Mouse (Mus musculus) forebrain, postnatal 0 days (tissue): ENCODE measurements at regions not wholly inside any gene's neighbourhood (a gene's known extent, or its start where the extent isn't known, plus 50 kb on each side); places are given as distances from the start of the nearest gene placed in this dataset.

Source experiments
- ATAC-seq: fragments of 200-750 bp; cut with Nextera tagmentation; 2 replicates; pipeline ENCODE4 v1.8.0; 2017; ENCODE audit warnings: mild to moderate bottlenecking, moderate library complexity
- DNase-seq: peaks from one replicate; pipeline ENCODE4 v3.0.0-alpha.2; 2015
- H3K27ac ChIP-seq: fragments of 300-500 bp; sonication (generic); 2 replicates; pipeline ENCODE4 v1.5.1; 2014; ENCODE audit warnings: low read depth, mild to moderate bottlenecking, antibody characterized with exemption, low read length, moderate library complexity, mixed read lengths
- H3K27me3 ChIP-seq: fragments of 300-500 bp; sonication (generic); 2 replicates; pipeline ENCODE4 v1.6.1; 2014; ENCODE audit warnings: mild to moderate bottlenecking, low read length, mixed read lengths; ENCODE audit not compliant: insufficient read depth
- H3K36me3 ChIP-seq: fragments of 300-500 bp; sonication (generic); 2 replicates; pipeline ENCODE4 v1.6.1; 2014; ENCODE audit warnings: mild to moderate bottlenecking, moderate library complexity; ENCODE audit not compliant: insufficient read depth
- H3K4me1 ChIP-seq: fragments of 300-500 bp; sonication (generic); 2 replicates; pipeline ENCODE4 v1.6.1; 2014; ENCODE audit warnings: antibody characterized with exemption; ENCODE audit not compliant: insufficient read depth
- H3K4me2 ChIP-seq: fragments of 300-500 bp; sonication (generic); 2 replicates; pipeline ENCODE4 v1.6.1; 2014; ENCODE audit warnings: low read depth, mild to moderate bottlenecking, moderate library complexity
- H3K4me3 ChIP-seq: fragments of 300-500 bp; sonication (generic); 2 replicates; pipeline ENCODE4 v1.5.1; 2014; ENCODE audit warnings: low read depth, low read length, mixed read lengths
- H3K9ac ChIP-seq: fragments of 300-500 bp; sonication (generic); 2 replicates; pipeline ENCODE4 v1.6.1; 2014; ENCODE audit warnings: mild to moderate bottlenecking
- H3K9me3 ChIP-seq: fragments of 300-500 bp; sonication (generic); 2 replicates; pipeline ENCODE4 v1.6.1; 2016; ENCODE audit warnings: low read length
- CTCF ChIP-seq: sonication (generic); IDR thresholded peaks from 2 replicates; pipeline ENCODE4 v1.5.1; 2016; ENCODE audit warnings: antibody characterized with exemption, control low read depth, low read depth
- WGBS: fragments of 180-500 bp; shearing (Covaris S2); extraction: QIAGEN DNeasy Blood & Tissue Kit; methylation state at CpG from one replicate; pipeline ENCODE4 v1.1.7; 2014; 5-methylcytosine and 5-hydroxymethylcytosine counted together

DNA sequence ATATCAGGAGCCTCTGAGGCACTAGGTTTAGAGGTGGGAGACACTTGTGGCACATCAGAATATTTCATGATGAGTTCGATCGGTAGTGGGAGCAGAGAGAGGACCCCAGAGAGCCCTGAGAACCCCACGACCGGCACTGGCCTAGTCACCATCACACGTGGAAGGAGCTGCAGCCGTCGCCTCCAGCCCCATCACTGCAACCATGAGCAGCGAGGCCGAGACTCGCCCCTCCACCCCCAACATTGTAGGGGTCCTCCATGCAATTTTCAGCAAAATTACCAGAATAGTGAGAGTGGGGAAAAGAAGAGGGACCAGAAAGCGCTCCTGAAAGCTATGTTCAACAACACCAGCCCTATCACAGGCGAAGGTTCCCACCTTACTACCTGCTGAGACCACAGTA is 297.0 kb downstream of the Edem1 start:
- Histone ChIP-seq H3K27ac (no peak overlapping the region), H3K36me3 (no peaks in the 10 kb centered on the region), H3K4me3 (no peak overlapping the region), H3K9me3 (no peaks in the 10 kb centered on the region), H3K4me1 (no peaks in the 10 kb centered on the region), H3K9ac (no peak overlapping the region), H3K4me2 (no peak overlapping the region), H3K27me3 (no peaks in the 10 kb centered on the region)
- DNase-seq: no peak
- ATAC-seq: no peak
- 94% methylated on average over 12 of the region's 12 CpGs for WGBS
- TF ChIP-seq CTCF: no peak

DNA sequence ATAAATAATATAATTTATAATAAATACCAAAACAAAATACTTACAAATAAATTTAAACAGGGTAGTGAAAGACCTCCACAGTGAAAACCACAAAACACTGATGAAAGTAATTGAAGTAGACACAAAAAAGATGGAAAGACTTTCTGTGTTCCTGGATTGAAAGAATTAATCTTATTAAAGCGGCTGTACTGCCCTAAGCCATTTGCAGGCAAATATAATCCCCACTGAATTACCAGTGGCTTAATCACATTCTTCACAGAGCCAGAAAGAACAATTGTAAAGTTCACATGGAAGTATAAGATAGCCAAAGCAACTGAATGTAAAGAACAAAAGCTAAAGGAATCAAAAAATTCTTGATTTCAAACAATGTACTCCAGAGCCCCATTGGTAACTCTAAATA is 298.8 kb downstream of the Edem1 start:
- Histone ChIP-seq H3K4me2 (no peak overlapping the region), H3K4me1 (no peaks in the 10 kb centered on the region), H3K4me3 (no peak overlapping the region), H3K27ac (no peak overlapping the region), H3K36me3 (no peaks in the 10 kb centered on the region), H3K27me3 (no peaks in the 10 kb centered on the region), H3K9ac (no peak overlapping the region), H3K9me3 (no peaks in the 10 kb centered on the region)
- ATAC-seq (no peak), DNase-seq (no peak)
- no peak for TF ChIP-seq CTCF
- WGBS: 76% methylated on average over 1 of the region's 1 CpGs

DNA sequence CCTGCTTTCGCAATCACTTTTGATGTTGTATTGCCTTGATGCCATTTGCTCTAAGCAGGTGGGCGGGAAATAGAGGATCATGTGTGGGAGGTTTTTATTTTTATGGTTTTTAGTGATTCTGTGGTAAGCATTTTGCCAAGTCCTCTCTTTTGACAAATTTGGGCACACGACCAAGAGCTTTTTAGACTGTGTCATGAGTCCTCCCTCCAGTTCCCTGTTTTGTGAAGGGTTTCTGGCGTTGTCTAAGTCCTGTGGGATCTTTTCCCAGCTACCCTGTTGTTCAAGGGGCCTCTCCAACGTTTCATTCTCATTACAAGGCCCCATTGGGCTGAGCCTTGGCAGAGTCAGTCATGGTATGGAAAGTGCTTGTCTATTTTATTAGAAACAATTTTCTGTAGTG is 317.7 kb downstream of the Edem1 start:
- Histone ChIP-seq H3K27ac (no peak overlapping the region), H3K9ac (no peak overlapping the region), H3K9me3 (no peaks in the 10 kb centered on the region), H3K4me1 (no peaks in the 10 kb centered on the region), H3K36me3 (no peaks in the 10 kb centered on the region), H3K27me3 (no peaks in the 10 kb centered on the region), H3K4me3 (no peak overlapping the region), H3K4me2 (no peak overlapping the region)
- ATAC-seq (peak; percentile 21; the same call in 1 of the 2 replicates), DNase-seq (peak; percentile 43)
- WGBS: 36% methylated on average over 5 of the region's 5 CpGs
- no peak for TF ChIP-seq CTCF

DNA sequence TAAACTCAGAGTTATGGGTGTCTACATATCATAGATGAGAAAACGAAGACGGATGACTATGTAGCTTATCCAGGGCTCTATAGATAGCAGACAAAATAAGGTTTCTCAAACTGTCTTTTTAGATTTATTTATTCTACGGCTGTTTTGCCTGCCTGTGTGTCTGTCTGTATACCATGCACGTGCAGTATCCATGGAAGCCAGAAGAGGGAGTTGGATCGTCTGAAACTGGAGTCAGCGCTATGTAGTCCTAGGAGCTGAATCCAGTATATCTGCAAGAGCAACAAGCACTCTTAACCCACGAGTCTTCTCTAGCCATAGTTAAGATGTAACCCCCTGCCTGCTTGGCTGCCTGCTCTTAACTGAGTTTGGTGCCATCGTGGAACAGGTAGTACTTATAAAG is 320.6 kb downstream of the Edem1 start:
- Histone ChIP-seq H3K27me3 (no peaks in the 10 kb centered on the region), H3K4me3 (no peak overlapping the region), H3K4me1 (no peaks in the 10 kb centered on the region), H3K36me3 (no peaks in the 10 kb centered on the region), H3K9ac (no peak overlapping the region), H3K27ac (no peak overlapping the region), H3K9me3 (no peaks in the 10 kb centered on the region), H3K4me2 (no peak overlapping the region)
- peak; percentile 53 for TF ChIP-seq CTCF
- WGBS: 84% methylated on average over 8 of the region's 8 CpGs
- DNase-seq: no peak
- no peak for ATAC-seq

DNA sequence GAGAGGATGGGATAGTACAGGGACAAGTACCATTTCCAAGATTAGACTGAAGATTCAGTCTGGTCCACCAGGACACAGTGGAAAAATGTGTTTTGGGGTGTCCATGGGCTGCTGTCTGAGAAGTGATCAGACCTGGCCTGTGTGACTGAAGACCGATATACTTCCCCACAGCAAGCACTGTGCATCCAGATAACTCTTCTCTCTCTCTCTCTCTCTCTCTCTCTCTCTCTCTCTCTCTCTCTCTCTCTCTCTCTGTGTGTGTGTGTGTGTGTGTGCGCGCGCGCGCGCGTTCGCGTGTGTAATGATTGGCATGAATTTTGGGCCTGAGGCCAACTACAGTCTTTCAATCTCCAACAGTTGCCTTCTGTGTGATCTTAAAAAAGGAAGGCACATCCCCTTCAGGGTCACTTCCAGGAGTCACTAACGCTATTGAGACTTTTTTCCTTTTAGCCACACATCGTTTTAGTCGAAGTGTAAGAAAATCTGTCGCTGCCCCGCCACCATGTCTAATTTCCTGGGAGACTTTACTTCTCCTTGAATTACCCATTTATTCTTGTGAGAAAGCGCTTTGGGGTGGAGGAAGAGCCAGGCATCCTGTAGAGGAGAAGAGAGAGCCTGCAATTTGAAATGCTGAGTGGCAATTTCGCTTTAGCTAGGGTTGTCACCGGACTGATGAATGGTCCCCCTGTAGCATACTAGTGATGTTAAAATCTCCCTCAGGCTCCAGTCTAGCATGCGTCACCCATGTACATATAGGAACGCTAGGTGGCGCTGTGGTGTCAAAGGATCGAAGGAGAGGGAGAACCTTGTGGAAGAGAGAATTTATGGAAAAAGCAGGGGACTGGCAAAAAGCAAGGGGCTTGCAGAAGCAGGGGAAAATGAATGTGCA is 321.8 kb downstream of the Edem1 start:
- H3K36me3 ChIP-seq: no peaks in the 10 kb centered on the region
- no peaks in the 10 kb centered on the region for H3K27me3 ChIP-seq
- H3K9ac ChIP-seq: peak overlapping the region; percentile 26; the same call in 1 of the 2 replicates
- ATAC-seq (peak; percentile 96), DNase-seq (peak; percentile 96)
- peak; percentile 97 for TF ChIP-seq CTCF
- H3K4me1 ChIP-seq: no peaks in the 10 kb centered on the region
- no peaks in the 10 kb centered on the region for H3K9me3 ChIP-seq
- 39% methylated on average over 22 of the region's 22 CpGs for WGBS
- peak overlapping the region; percentile 35 for H3K4me2 ChIP-seq
- peak overlapping the region; percentile 66 for H3K27ac ChIP-seq
- H3K4me3 ChIP-seq: peak overlapping the region; percentile 16

DNA sequence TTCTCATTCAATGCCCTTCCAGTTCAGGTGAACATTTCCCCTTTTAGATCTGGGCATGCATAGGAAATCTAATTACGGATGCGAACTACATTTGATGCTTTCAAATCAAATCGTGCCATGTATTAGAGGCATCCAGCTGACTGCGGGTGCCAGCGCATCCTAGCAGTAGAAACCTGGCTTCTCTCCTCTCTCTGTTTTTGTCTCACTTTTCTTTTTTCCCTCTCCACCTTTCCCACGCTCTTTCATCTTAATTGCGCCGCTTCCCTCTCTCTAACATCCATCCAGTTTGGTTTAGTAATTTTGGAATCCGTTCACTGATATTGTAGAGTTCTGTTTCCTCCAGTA is 322.4 kb downstream of the Edem1 start:
- H3K27ac ChIP-seq: no peak overlapping the region
- 41% methylated on average over 9 of the region's 9 CpGs for WGBS

DNA sequence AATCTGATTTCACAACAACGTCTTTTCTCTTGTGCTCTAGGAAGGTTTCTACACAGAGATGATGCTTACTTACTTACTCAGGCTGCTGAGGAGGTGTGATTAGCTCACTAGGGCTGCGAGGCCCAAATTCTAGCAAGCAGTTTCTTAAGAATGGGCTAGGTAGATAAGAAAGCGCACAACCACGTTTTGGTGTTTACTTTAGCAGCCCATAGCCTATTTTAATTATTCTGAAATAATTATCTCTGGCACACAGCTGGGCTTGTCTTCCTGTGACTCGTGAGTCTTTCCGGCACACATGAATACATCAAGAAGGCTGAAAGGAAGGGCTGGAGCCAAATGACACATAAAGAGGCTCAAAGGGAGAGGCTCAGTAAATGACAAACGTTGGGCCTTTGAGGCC is 325.2 kb downstream of the Edem1 start:
- H3K27me3 ChIP-seq: no peaks in the 10 kb centered on the region
- no peak overlapping the region for H3K4me3 ChIP-seq
- TF ChIP-seq CTCF: no peak
- H3K9me3 ChIP-seq: no peaks in the 10 kb centered on the region
- H3K36me3 ChIP-seq: no peaks in the 10 kb centered on the region
- DNase-seq (no peak), ATAC-seq (no peak)
- H3K9ac ChIP-seq: no peak overlapping the region
- H3K4me2 ChIP-seq: no peak overlapping the region
- WGBS: 35% methylated on average over 7 of the region's 7 CpGs
- no peaks in the 10 kb centered on the region for H3K4me1 ChIP-seq
- no peak overlapping the region for H3K27ac ChIP-seq

More for the DNA sequence above, 322.4 kb downstream of the Edem1 start:
- Histone ChIP-seq H3K27me3 (no peaks in the 10 kb centered on the region), H3K9ac (no peak overlapping the region), H3K4me2 (peak overlapping the region; percentile 35; the same call in 1 of the 2 replicates), H3K4me1 (no peaks in the 10 kb centered on the region), H3K4me3 (no peak overlapping the region), H3K9me3 (no peaks in the 10 kb centered on the region), H3K36me3 (no peaks in the 10 kb centered on the region)
- no peak for DNase-seq
- peak; percentile 32 for ATAC-seq
- no peak for TF ChIP-seq CTCF
